ENCODE assay signal across 13 mouse cellular contexts in the genomic region with DNA sequence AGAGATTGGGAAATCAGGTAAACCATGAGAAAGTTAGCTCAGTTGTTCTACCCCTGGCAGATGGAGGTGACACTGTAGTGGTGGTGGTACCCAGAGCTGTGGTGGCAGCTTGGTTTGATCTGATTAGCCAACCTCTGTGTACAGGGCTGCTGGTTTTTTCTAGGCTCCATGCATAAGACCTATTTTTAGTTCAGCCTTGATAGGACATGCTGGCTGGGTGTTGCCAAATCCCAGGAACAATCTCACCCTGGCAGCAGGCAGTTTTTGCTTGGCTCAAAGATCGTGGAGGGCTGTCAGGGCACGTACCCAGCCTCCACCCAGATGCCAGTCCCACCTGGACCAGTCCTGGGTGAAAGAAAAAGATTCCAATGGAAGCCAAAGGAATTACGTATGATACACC.
DNase-seq lines count a peak whose midpoint lies in the region; ATAC-seq and TF ChIP-seq lines count a peak whose summit lies in the region.
"Had no signal": no experiment of that assay in that cellular context is flagged by ENCODE, and none has a peak within 500 bp of the region (broad histone marks: within the 10 kb centered on the region; RNA-seq: fewer than 3 reads in every experiment).

No protein-coding gene starts in this region.

- H3K9me3 ChIP-seq in heart, embryonic 16.5 days (replicated peaks; ENCODE audit: control insufficient read depth, low read length) = no peaks in the 10 kb centered on the region
- H3K9me3 ChIP-seq in hindbrain, embryonic 11.5 days (ENCODE audit: control insufficient read depth, low read length) = no peaks in the 10 kb centered on the region
- H3K9me3 ChIP-seq in hindbrain, embryonic 10.5 days = no peaks in the 10 kb centered on the region
- H3K9me3 ChIP-seq: embryonic facial prominence, embryonic 13.5 days; liver, embryonic 13.5 days; neural tube, embryonic 12.5 days had no signal

- TF ChIP-seq POLR2A in testis, adult 2 months (IDR thresholded peaks at IDR 0.05; ENCODE audit: control insufficient read depth, low read depth, low read length) = no peak

- H3K27me3 ChIP-seq in testis, adult 2 months (ENCODE audit: control insufficient read depth, insufficient read depth, low read length) = no peaks in the 10 kb centered on the region
- no peaks in the 10 kb centered on the region for H3K27me3 ChIP-seq in heart, embryonic 16.5 days (ENCODE audit: control insufficient read depth, insufficient read depth, low read length)
- H3K27me3 ChIP-seq in hindbrain, embryonic 11.5 days (ENCODE audit: control insufficient read depth, insufficient read depth, low read length) = no peaks in the 10 kb centered on the region
- H3K27me3 ChIP-seq in hindbrain, embryonic 10.5 days (ENCODE audit: insufficient read depth, poor library complexity, severe bottlenecking) = no peaks in the 10 kb centered on the region
- H3K27me3 ChIP-seq: embryonic facial prominence, embryonic 13.5 days; liver, embryonic 13.5 days; neural tube, embryonic 12.5 days had no signal

- H3K9ac ChIP-seq in heart, embryonic 16.5 days (ENCODE audit: low read length) = no peak overlapping the region
- no peak overlapping the region for H3K9ac ChIP-seq in hindbrain, embryonic 11.5 days (ENCODE audit: low read depth, low read length)
- H3K9ac ChIP-seq: embryonic facial prominence, embryonic 13.5 days; liver, embryonic 13.5 days; neural tube, embryonic 12.5 days had no signal

- DNase-seq in heart, adult 8-10 months (ENCODE audit: low spot score) = peak; percentile 48
- no peak for DNase-seq in heart, postnatal 25 days (ENCODE audit: low spot score)
- DNase-seq in testis, postnatal 10 days (ENCODE audit: low spot score) = no peak
- no peak for DNase-seq in hindbrain, embryonic 11.5 days (ENCODE audit: low spot score)
- DNase-seq in hindbrain, embryonic 10.5 days (ENCODE audit: low spot score) = no peak
- DNase-seq: liver, embryonic 13.5 days; right cerebral cortex, postnatal 25 days had no signal

- peak; percentile 58; the same call in 1 of the 2 replicates for ATAC-seq in heart, embryonic 16.5 days (replicated peaks; ENCODE audit: extremely low read depth, insufficient read depth, low FRiP score)
- no peak for ATAC-seq in hindbrain, embryonic 11.5 days (ENCODE audit: low FRiP score)
- ATAC-seq: inflammation-experienced regulatory T-cells, adult 6 months had no signal

- peaks cover 2% of the 10 kb centered on the region; the same call in 1 of the 2 replicates for H3K4me1 ChIP-seq in testis, adult 2 months (ENCODE audit: control insufficient read depth, insufficient read depth, low read length)
- H3K4me1 ChIP-seq in heart, embryonic 16.5 days (ENCODE audit: control insufficient read depth, insufficient read depth, low read length) = peaks cover 6% of the 10 kb centered on the region
- H3K4me1 ChIP-seq in hindbrain, embryonic 11.5 days (replicated peaks; ENCODE audit: control insufficient read depth, insufficient read depth, low read length) = no peaks in the 10 kb centered on the region
- peaks cover 11% of the 10 kb centered on the region for H3K4me1 ChIP-seq in hindbrain, embryonic 10.5 days (replicated peaks)
- H3K4me1 ChIP-seq: liver, embryonic 13.5 days; neural tube, embryonic 12.5 days had no signal

- 54% methylated on average over 3 of the region's 3 CpGs for WGBS in heart, embryonic 16.5 days
- 94% methylated on average over 3 of the region's 3 CpGs for WGBS in hindbrain, embryonic 11.5 days
- 81% methylated on average over 3 of the region's 3 CpGs for whole genome bisulfite sequencing in hindbrain, embryonic 10.5 days

- H3K36me3 ChIP-seq in testis, adult 2 months (ENCODE audit: control insufficient read depth, insufficient read depth, low read length) = no peaks in the 10 kb centered on the region
- no peaks in the 10 kb centered on the region for H3K36me3 ChIP-seq in heart, embryonic 16.5 days (ENCODE audit: control insufficient read depth, insufficient read depth)
- no peaks in the 10 kb centered on the region for H3K36me3 ChIP-seq in hindbrain, embryonic 11.5 days (ENCODE audit: control insufficient read depth, insufficient read depth, low read length)
- no peaks in the 10 kb centered on the region for H3K36me3 ChIP-seq in hindbrain, embryonic 10.5 days
- H3K36me3 ChIP-seq: embryonic facial prominence, embryonic 13.5 days; liver, embryonic 13.5 days; neural tube, embryonic 12.5 days had no signal

- H3K4me3 ChIP-seq in testis, adult 2 months (ENCODE audit: control insufficient read depth, low read depth, low read length) = no peak overlapping the region
- H3K4me3 ChIP-seq in heart, embryonic 16.5 days (ENCODE audit: low read length) = no peak overlapping the region
- no peak overlapping the region for H3K4me3 ChIP-seq in hindbrain, embryonic 11.5 days (ENCODE audit: low read depth, low read length)
- H3K4me3 ChIP-seq in hindbrain, embryonic 10.5 days = no peak overlapping the region
- H3K4me3 ChIP-seq: embryonic facial prominence, embryonic 13.5 days; liver, embryonic 13.5 days; neural tube, embryonic 12.5 days had no signal

- peak overlapping the region; percentile 34; the same call in 1 of the 2 replicates for H3K27ac ChIP-seq in testis, adult 2 months (ENCODE audit: control insufficient read depth, insufficient read depth, low read depth, low read length)
- H3K27ac ChIP-seq in heart, embryonic 16.5 days (ENCODE audit: low read length) = no peak overlapping the region
- no peak overlapping the region for H3K27ac ChIP-seq in hindbrain, embryonic 11.5 days (ENCODE audit: low read depth, low read length)
- H3K27ac ChIP-seq in hindbrain, embryonic 10.5 days = no peak overlapping the region
- H3K27ac ChIP-seq: embryonic facial prominence, embryonic 13.5 days; liver, embryonic 13.5 days; neural tube, embryonic 12.5 days had no signal

- no peak for TF ChIP-seq CTCF in testis, adult 2 months (IDR thresholded peaks at IDR 0.05; ENCODE audit: control insufficient read depth, insufficient read depth, insufficient replicate concordance, low read depth, low read length)

- intact Hi-C loops in heart, postnatal 25 days (cut with DNase I) = loop anchor here (5.0 kb wide), 1 partner anchor 96 kb away; no protein-coding TSS in a partner anchor

- H3K4me2 ChIP-seq in heart, embryonic 16.5 days (ENCODE audit: low read depth, low read length) = no peak overlapping the region
- H3K4me2 ChIP-seq in hindbrain, embryonic 11.5 days (replicated peaks; ENCODE audit: low read depth, low read length) = no peak overlapping the region
- H3K4me2 ChIP-seq: embryonic facial prominence, embryonic 13.5 days; liver, embryonic 13.5 days; midbrain, embryonic 11.5 days; neural tube, embryonic 12.5 days had no signal
